Mouse (Mus musculus) cerebellum, adult 2 months (tissue): ENCODE results near the gene Gm16181.

Experiments used
- CTCF ChIP-seq: fragments of 200-500 bp; IDR thresholded peaks from 2 replicates; pipeline ENCODE4 v1.5.1; 2011; ENCODE audit warnings: low read depth, mild to moderate bottlenecking, control low read depth, low read length, moderate library complexity, borderline replicate concordance; ENCODE audit not compliant: insufficient read depth
- POLR2A ChIP-seq: fragments of 200-500 bp; IDR thresholded peaks from 2 replicates; pipeline ENCODE4 v1.6.1; 2011; ENCODE audit warnings: low read length, control low read depth, borderline replicate concordance; ENCODE audit not compliant: insufficient read depth

DNA sequence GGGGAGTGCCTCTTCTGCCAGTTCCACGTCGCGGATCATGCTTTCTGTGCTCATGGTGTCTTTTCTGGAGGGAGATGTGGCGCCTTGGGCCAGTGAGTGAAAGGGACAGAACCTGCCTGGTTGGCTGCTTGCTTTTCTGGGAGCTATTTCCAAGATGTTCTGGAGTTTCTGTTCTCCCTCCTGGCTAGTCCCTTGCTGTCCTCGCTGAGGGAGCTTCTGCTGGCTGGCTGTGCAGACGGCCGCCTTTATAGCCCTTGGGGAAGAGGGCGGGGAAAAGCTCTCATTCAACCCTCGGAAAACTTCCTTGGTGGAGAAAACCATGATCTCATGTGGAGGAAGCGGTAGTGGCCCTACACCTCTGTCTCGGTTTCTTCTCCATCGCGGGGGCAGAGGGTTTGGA lies 18.8 kb upstream of the Gm16181 start, which contains the start of gene Tnf:
- TF ChIP-seq POLR2A (no peak), CTCF (no peak)
